Mouse (Mus musculus) liver, embryonic 14.5 days (tissue): ENCODE data around the gene Fam98b.

Experiments
- CTCF ChIP-seq: IDR thresholded peaks from 2 replicates; pipeline ENCODE4 v1.5.1; 2016; ENCODE audit warnings: antibody characterized with exemption, low read depth, control low read depth
- EP300 ChIP-seq: IDR thresholded peaks from 2 replicates; pipeline ENCODE4 v1.6.1; 2016; ENCODE audit warnings: antibody characterized with exemption, low read depth

- TF ChIP-seq CTCF (no peak), EP300 (no peak)
Observed at GRCm38 (mm10) chr2:117312030-117312429, 62.5 kb downstream of the Fam98b start.
